Mouse (Mus musculus) telencephalon, adult 2 months (tissue): ENCODE data around the gene Cfap54.
A peak's percentile ranks its signal among the peaks of the same experiment; 100 is the strongest.

Source experiments
- DNase-seq: peaks from one replicate; pipeline ENCODE4 v3.0.0-alpha.2; 2011; ENCODE audit warnings: low read depth, low spot score

Cfap54 gene

DNA sequence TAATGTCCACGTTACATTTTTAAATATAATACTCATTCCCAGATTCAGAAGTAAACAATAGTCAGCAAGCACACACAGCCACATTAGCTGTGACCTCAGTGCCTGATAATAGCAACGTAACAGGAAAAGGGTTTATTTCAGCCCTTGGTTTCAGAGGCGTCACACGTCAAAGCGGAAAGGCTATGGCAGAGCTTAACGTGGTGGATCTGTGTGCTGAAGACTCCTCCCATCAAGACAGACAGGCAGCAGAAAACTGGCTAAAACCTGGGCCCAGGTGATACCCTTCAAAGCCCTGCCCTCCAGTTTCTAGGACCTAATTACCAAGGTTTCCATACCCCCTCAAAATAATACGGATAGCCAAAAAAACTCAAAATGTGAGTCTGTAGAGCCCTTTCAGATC, 16.0 kb upstream of the Cfap54 start:
- DNase-seq, result no peak

DNA sequence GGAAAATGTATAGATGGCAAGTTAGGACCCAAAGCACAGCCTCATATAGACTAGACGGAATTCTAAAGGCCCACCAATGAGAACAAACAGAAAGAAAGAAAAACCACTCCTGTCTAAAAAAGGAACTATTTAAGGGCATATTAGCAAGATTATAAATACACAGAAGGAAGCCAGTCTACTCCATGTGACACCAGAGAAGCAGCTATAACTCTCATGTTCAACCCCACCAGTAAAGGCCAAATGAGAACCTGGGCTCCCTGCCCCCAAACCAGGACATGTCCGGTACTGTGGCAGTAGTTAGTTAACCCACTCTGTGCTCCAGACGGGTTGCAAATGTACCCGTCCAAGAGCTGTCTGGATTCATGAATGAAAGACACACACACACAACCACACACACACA, 14.4 kb upstream of the Cfap54 start:
- DNase-seq, result no peak

DNA sequence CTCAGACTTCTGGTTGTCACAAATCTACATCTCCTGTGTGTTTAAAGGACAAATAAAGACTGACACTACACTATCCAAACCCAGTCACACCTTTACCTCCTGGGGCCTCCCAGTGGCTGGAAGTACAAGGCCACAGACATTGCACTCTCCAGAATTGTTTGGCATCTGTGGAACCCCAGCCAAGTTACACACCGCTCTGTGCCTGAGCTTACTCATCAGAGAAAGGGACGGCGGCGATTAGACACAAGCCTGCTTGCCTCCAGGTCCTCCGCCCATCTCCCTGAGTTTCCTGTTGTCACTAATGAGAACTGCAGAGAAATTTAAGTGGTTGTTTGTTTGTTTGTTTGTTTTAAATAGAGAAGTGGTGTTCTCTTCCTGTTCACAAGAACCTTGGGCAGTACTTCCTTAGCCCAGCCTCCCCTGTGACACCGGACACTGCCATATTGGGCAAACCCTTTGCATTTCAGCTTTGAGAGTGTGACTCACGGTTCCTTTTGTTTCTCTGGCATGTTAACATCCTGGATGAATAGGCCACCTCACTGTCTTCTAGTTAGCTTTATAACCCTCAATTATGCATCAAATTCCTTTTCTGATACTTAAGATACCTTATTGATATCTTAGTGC, 13.7 kb upstream of the Cfap54 start:
- DNase-seq, result no peak

DNA sequence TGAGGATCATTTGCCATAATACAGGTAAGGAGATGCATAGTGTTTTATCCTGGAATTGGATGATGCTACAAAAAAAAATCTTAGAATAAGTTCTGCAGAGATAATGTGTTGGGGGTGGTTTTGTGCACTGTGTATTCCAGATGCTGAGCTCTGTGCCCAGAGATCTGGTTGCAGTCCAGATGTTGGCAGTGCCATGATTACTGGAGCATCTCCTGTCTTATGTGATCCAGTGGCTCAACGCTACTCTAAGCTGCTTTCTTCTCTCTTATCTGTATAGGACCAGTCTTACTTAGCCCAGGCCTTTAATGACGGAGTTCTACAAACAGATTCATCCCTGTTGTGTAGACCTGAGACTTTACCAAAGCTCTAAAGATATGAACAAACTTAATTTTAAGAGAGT, 10.5 kb upstream of the Cfap54 start:
- no peak for DNase-seq

DNA sequence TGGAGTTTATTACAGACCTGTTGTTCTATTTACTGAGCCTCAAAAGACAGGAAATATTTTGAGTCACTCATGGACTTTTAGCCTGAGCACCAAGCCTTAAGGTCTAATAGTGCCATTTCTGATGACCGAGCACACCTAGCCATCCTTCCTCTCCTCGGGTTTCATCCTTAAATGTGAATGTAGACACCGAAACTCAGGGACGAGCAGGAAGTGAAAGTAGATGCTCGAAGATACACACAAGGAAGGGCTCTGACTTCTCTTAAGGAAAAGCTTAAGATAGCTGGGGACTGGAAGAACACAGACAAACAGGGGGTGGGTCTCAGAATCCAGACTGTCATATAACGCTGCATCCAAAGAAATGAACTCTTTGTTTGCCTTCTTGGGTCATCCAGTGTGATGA, 8.8 kb upstream of the Cfap54 start:
- DNase-seq, result no peak

DNA sequence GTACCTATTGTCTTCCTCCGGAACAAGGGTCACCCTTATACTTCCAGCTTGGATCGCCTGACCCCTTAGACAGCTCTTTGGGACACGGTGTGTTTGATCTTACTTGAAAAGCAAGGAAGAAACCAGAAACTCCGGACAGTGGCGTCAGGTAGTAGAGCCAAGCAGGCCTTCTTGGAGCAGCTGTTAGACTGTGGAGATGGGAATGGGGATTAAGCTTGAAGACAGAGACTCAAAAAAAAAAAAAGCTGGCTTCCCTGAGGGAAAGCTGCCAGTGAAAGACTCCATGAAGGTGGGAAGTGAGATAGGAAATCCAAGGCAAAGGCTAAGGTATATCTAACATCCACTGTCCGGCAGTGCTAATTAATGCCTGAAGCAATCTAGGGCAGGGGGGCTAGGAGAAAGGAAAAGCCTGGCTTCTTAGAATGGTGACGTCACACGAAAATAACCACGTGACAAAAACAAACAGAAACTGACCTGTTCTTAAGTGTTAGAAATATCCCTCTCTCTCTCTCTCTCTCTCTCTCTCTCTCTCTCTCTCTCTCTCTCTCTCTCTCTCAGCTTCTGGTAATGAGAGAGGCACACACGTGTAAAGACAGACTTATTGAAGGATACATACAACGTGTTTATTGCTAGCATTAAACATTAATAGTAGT, 7.1 kb upstream of the Cfap54 start:
- no peak for DNase-seq

DNA sequence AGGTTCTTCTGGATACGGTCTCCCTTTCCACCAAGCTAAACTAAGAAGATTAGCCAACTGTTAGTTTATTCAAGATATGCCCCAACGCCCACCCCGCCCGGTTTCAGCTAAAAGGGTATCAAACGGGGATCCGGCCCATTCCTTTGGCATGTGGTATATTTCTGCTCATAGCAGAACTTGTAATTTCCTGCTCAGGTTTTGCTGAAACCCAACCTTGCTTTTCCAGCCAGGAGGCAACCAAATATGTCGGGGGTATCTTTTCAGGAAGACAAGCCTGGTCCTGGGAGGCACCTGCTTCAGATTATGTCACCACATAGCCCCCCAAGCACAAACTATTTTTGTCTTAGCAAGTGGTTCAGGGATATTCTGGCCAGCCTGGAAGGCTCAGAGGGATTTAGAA, 6.1 kb upstream of the Cfap54 start:
- no peak for DNase-seq

DNA sequence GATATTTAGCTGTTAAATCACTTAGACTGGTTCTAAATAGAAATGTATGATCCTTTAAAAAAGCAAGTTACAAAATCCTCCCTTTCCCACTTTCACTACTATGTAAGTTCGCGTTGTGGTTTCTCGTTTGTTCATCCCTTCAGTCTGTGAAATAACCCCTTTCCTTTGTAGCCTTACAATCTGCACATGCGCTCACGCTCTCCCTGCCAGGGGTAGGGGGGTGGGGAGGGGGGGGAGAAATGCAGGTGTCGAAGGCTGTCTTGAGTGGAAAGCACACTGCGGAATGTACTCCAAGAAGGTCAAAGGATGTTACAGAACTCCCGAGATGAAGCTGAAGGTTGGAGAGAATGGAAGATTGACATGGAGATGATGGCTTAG, 2.5 kb upstream of the Cfap54 start:
- no peak for DNase-seq

DNA sequence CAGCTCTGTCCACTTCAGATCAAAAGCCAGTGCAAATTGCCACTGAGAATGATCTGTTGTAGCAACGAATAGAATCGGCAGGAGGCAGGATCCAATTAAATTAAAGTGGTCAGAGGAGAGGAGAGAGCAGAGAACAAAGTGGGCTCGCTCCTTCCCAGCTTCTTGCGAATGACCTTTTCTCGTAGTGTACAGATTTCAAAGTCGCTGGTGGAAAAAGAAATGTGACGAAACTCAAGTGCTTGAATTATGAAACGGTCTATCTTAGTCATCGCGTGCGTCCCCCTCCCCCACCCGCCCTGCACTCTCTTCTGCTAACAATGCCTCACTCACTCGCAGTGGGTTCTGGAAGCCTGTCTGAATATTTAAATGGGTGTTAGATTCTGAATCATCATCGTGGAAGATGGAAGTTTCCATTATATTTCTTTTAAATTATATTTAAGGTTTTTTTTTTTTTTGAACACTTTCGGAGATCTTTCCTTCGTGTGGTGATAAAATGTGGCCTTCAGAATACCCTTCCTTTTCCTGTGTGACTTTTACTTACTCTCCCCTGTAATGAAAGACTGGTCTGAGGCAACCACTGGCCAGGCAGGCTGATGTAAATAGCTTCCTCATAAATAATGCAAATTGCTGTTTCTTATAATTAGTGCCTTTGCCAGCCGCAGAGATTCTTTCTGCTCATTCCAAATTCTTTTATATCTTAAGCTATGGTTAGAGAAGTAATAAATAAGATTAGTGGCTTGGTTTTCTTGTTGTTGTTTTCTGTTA, 2.0 kb upstream of the Cfap54 start:
- DNase-seq, result peak; percentile 68

DNA sequence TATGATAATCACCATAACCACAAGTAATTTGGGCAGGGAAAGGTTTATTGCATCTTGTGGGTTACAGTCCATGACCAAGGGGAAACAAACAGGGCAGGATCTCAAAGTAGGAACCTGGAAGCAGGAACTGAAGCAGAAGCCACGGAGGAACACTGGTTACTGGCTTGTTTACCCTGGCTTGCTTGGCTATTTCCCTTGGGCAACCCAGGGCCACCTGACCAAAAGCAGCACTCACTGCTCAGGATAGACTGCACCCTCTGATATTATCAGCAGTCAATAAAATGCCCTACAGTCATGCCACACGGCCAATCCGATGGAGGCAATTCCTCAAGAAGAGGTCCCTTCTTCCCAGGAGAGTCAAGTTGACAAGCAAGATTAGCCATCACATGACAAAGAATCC, 1.9 kb downstream of the Cfap54 start:
- DNase-seq, result no peak

DNA sequence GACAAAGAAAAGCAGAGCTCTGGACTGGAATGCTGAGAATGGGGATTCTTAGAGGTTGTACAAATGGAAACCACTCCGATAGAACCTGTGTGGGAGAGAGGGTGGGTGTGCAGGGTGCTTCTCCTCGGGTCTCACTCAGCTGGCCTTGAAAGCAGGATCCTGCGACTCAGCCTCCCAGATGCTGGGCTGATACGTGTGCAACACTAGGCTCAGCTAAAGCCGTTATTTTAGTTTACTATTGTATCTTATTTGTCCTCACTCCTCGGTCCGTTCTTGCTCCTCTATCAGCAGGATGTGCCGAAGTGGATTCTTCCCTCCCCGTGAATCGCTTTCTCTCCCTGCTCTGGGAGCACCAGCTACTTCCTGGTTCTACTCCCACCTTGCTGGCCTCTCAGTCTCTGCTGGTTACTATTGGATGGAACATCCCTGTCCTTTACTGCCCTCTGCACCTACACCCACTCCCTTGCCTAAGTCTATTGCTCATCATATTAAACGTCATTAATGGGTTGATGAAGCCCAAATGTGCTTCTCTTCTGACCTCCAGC, 3.4 kb downstream of the Cfap54 start:
- DNase-seq, result no peak

DNA sequence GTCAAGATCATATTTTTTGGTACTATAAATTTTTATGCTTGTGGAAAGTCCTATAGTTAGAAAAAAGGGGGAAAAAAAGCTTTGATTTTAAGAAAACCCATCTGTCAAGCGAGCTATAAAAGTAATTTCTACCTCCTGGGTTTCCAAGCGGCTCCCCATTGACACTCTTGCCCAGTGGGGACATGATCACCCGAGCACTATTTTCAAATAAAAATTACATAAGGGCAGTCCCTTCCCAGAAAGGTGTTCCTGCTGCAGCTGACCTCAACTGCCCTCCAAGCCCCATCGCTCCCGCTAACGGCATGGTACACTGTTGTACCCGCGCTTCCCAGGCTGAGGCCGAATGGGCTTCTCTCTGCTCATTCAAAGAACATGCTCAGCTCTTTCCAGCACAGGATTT, 5.0 kb downstream of the Cfap54 start:
- DNase-seq, result no peak

DNA sequence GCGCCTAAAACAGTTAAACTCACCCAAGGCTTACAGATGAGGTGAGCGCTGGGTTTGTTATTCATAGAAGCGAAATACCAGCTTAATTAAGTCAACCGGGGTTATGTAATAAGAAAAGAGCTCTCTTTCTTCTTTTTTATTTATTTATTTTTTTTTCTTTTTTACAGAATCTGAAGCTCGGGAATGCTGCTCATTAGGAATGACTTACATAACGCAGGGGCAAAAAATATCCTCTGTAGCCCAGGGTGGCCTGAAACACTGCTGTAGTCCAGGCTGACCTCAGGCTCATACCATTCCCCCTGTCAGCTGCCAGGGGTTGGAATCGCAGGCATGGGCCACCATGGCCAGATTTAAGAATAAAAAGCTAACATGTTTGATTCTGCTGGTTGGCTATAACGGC, 5.6 kb downstream of the Cfap54 start:
- DNase-seq, result no peak

DNA sequence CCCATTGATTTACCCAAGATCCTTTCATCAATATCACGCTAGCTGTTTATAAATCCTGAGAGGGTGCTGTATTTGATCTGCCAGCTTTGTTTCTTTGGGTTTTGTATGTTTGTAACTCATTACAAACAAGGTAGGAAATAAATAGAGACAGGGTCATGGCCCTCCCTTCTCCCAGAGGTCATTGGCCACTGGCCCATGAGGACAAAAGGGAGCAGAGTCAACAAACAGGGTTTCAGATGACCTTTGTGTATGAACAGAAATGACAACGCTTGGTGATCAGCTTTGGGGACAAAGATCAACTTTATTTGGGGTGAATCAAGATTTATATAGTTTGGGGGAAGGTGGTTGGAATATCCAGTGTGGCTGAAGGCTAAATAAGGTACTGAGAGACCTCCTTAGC, 8.6 kb downstream of the Cfap54 start:
- DNase-seq, result no peak

DNA sequence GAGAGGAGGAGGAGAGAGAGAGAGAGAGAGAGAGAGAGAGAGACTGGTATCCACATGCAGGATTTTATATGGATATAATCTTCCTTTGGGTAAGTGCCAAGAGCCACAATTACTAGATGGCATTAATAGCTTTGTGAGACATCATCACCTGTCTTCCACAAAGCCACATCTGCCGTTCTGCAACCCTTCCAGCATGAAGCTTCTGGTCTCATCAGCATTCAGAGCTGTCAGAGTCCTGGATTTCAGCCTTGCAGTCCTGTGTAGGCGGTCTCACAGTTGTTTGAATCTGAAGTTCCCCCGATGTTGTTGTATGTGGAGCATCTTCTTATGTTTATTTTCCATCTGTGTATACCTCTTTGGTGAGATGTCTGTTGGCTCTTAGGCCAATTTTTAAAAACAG, 9.7 kb downstream of the Cfap54 start:
- DNase-seq, result no peak

DNA sequence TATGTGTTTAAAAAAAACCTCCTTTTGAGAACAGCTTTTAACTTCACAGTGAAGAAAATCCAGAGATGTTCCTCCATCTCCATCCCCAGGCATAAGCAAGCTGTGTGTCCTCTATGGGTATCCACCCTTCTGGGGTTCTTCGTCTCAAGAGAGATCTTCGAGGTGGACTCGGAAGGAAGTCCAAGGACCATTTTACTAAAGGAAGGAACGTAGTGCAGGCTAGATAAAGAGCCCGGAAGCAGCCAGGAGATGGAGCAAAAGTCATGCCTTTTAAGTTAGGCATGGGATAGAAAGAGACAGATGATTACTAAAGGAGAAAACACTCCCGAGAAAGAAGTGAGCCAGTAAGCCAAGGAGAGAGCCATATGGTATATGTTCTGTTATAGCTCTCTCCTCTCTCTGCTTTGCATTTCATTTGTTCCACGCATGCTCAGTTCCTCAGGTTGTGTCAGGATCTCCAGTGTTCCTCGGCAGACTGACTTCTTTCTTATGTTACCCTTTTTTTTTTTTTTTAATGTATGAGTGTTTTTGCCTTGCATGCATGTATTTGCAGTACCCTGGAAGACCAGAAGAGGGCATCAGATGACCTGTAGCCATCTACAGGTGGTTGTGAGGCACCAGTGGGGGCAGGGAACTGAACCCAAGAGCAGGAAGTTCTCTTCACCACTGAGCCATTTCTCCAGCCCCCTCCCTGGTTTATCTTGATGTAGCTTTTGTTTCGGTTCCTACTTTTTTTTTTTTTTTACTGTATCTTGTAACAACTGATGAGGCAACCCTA, 11.1 kb downstream of the Cfap54 start:
- peak; percentile 85 for DNase-seq

DNA sequence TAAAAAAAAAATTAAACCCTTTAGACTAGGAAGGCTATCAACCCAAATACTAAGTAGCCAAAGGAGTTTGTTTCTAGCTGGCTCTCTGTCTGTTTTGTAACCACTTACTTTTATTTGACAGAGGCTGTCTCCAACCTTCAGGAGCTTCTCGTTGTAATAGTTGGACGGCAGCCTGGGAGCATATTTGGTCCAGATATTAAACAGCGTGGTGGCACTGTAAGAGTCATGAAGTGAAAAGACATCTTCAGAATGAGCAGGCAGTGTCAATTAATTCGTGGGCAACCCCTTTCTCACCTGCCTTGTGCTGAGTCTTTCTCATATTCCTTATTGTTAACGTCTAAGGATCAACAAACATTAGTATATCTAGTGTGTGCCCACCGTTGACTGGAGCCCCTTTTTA, 11.7 kb downstream of the Cfap54 start:
- no peak for DNase-seq

DNA sequence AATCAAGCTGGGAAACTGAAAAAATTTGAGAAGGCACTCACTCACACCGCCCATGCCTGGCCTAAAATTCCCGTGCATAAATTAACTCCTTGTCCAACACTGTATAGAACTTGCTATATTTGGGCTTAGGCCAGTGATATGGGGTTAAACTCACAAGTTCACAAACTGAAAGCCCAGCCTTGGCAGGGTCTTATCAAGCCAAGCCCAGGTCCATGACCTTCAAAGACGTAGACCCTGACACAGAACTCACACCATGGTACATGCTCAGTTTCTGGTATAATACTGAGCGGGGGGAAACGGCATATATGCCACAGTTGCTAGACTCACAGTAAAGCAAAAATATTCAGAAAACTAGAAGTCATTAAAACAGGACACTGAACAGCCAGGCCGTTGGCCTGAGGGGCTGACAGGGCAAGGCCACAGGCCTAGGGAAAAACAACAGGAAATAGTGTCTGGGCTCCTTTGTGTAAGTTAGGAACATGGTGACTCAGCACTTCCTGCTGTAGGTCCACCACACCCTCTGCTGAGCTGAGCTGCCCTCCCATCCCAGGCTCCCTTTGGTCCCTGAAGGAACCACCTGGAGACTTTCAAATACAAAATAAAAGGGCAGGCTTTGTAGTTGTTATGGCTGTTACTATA, 12.3 kb downstream of the Cfap54 start:
- DNase-seq, result no peak

DNA sequence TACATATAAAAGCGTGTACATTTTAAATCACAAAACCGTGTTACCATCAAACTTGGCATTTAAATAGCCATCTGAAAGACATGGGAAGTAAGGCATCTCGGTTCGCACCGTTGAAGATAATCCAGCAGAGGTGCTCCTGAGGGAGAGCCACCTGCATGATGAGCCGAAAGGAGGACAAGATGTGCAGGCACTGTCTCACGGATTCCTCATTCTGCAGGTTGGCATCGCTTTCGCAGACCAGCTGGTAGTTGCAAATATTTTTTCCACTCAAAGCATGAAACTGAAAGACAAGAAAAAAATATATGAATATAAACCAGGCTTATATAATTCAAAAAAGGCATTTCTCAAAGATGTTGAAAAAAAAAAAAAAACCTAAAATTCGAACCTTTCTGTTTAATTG, 16.4 kb downstream of the Cfap54 start:
- DNase-seq, result no peak

DNA sequence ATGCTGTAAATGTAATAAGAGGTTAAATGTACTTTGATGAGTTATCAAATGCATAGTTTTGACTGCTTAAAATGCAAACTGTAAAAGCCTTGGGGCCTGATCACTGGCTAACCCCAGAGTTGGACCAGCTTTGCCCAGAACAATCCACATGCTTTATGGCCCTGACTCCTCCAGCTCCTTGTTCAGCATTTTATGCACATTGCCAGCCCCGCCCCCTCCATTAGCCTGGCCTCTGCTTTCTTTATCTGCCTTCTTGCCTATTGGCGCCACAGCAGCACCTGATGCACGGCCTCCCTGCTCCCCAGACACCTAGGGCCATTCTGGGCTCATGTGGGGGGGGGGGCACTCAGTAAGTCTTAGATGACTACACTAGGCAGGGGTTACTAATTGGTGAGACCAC, 17.8 kb downstream of the Cfap54 start:
- DNase-seq, result no peak

DNA sequence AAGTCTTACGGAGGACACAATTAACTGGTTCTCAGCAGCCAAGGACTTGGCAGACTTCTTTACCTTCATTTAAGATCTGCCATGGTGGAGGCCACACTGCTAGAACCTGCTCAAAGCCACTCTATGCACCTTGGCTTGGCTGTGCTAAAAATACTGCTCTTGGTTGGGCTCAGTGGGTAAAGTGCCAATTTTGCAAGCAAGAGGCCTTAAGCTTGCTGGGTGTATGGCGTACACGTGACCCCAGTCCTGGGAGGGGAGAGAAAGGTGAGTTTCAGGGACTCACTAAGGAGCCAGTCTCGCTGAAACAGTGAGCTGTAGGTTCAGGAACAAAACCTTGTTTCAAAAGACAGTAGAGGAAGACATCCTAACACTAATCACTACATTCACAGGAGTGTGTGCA, 19.0 kb downstream of the Cfap54 start:
- DNase-seq, result no peak

DNA sequence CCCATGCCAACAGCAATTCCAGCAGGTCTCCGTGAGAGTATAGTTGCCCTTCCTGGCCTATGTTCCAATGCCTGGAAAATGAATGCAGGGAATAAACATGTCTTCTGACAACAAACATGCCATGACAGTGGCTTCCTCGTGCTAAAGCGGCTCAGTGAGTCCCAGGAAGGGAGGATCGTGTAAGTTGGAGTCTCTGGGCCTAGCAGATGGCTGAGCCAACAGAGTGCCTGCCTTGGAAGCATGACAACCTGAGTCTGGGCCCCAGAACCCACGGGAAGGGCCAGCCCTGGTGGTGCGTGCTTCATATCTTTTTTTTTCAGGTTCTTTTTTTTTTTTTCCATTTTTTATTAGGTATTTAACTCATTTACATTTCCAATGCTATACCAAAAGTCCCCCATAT, 27.6 kb downstream of the Cfap54 start:
- DNase-seq, result no peak
